Mouse (Mus musculus) kidney, postnatal 25 days (tissue): ENCODE results near the gene Glod4.

ENCODE experiments used
- DNase-seq, 2 experiments: peaks; one replicate each; pipeline ENCODE4 v3.0.0; 2021; ENCODE audit warnings: mixed read lengths in 2 of 2

Glod4 gene

GRCm38 (mm10) chr11:76196977-76197469 is 46.5 kb downstream of the Glod4 start:
- DNase-seq: no peak

GRCm38 (mm10) chr11:76196275-76196976 is 47.1 kb downstream of the Glod4 start:
- DNase-seq: no peak

GRCm38 (mm10) chr11:76186908-76187307 is 56.6 kb downstream of the Glod4 start:
- no peak for DNase-seq

GRCm38 (mm10) chr11:76183745-76184144 is 59.8 kb downstream of the Glod4 start:
- no peak for DNase-seq

- DNase-seq: no peak
These were observed 63.4 kb downstream of the Glod4 start for GRCm38 (mm10) chr11:76180146-76180540.

- peak; percentile 95 to 96 for DNase-seq
These were observed 63.9 kb downstream of the Glod4 start, which contains the start of the genes Vps53 and Fam57a for GRCm38 (mm10) chr11:76179495-76180145. TSS of gene Vps53 (minus strand) at chr11:76179647. TSS of gene Fam57a (plus strand) at chr11:76179671.

GRCm38 (mm10) chr11:76178726-76179494 is 64.6 kb downstream of the Glod4 start:
- DNase-seq: peak; percentile 42 to 70

GRCm38 (mm10) chr11:76170207-76170606 is 73.3 kb downstream of the Glod4 start:
- no peak for DNase-seq

GRCm38 (mm10) chr11:76168976-76169375 is 74.5 kb downstream of the Glod4 start:
- peak; percentile 86 to 88 for DNase-seq

GRCm38 (mm10) chr11:76167079-76167765 is 76.3 kb downstream of the Glod4 start:
- peak; percentile 55 to 83 for DNase-seq

- no peak for DNase-seq
These were observed 76.9 kb downstream of the Glod4 start for GRCm38 (mm10) chr11:76166657-76167056.

- DNase-seq: no peak
These were observed 83.3 kb downstream of the Glod4 start for GRCm38 (mm10) chr11:76160251-76160650.

- no peak for DNase-seq
These were observed 85.2 kb downstream of the Glod4 start for GRCm38 (mm10) chr11:76158375-76158774.

- DNase-seq: no peak
These were observed 88.7 kb downstream of the Glod4 start for GRCm38 (mm10) chr11:76154861-76155260.

GRCm38 (mm10) chr11:76154200-76154599 is 89.3 kb downstream of the Glod4 start:
- DNase-seq: no peak

- DNase-seq: no peak
These were observed 90.1 kb downstream of the Glod4 start for GRCm38 (mm10) chr11:76153236-76153951.

GRCm38 (mm10) chr11:76150980-76151379 is 92.5 kb downstream of the Glod4 start:
- no peak for DNase-seq

GRCm38 (mm10) chr11:76148055-76149008 is 95.2 kb downstream of the Glod4 start:
- DNase-seq: no peak

GRCm38 (mm10) chr11:76146187-76147010 is 97.1 kb downstream of the Glod4 start:
- DNase-seq: no peak

- no peak for DNase-seq
These were observed 98.4 kb downstream of the Glod4 start for GRCm38 (mm10) chr11:76145169-76145568.
